Mouse (Mus musculus): ENCODE measurements around the gene Opcml.

Gene Opcml

GRCm38 (mm10) chr9:28157092-28157491 lies 366.5 kb downstream of the Opcml start:
- DNase-seq (ENCODE audit: low spot score in 2 of 2), result no peak

GRCm38 (mm10) chr9:28160953-28161352 lies 370.4 kb downstream of the Opcml start:
- DNase-seq (ENCODE audit: low spot score in 2 of 2), result no peak

- no peak for DNase-seq (ENCODE audit: low spot score in 2 of 2)
Observed at GRCm38 (mm10) chr9:28163946-28164345, 373.4 kb downstream of the Opcml start.

GRCm38 (mm10) chr9:28171890-28172289 lies 381.3 kb downstream of the Opcml start:
- DNase-seq (ENCODE audit: low spot score in 2 of 2), result peak in 1 of 2 experiments; percentile 47

GRCm38 (mm10) chr9:28177052-28177451 lies 386.5 kb downstream of the Opcml start:
- DNase-seq (ENCODE audit: low spot score in 2 of 2), result no peak

- no peak for DNase-seq (ENCODE audit: low spot score in 2 of 2)
Observed at GRCm38 (mm10) chr9:28178123-28178887, 387.7 kb downstream of the Opcml start.

GRCm38 (mm10) chr9:28181916-28182315 lies 391.3 kb downstream of the Opcml start:
- DNase-seq (ENCODE audit: low spot score in 2 of 2), result no peak

- DNase-seq (ENCODE audit: low spot score in 2 of 2), result no peak
Observed at GRCm38 (mm10) chr9:28190226-28190625, 399.7 kb downstream of the Opcml start.

GRCm38 (mm10) chr9:28190751-28191150 lies 400.2 kb downstream of the Opcml start:
- no peak for DNase-seq (ENCODE audit: low spot score in 2 of 2)

- no peak for DNase-seq (ENCODE audit: low spot score in 2 of 2)
Observed at GRCm38 (mm10) chr9:28196550-28196949, 406.0 kb downstream of the Opcml start.

GRCm38 (mm10) chr9:28197061-28197460 lies 406.5 kb downstream of the Opcml start:
- DNase-seq (ENCODE audit: low spot score in 2 of 2), result no peak

- DNase-seq (ENCODE audit: low spot score in 2 of 2), result peak; percentile 21 to 60
Observed at GRCm38 (mm10) chr9:28197631-28198030, 407.1 kb downstream of the Opcml start.

GRCm38 (mm10) chr9:28198106-28198694 lies 407.6 kb downstream of the Opcml start:
- DNase-seq (ENCODE audit: low spot score in 2 of 2), result no peak

- DNase-seq (ENCODE audit: low spot score in 2 of 2), result no peak
Observed at GRCm38 (mm10) chr9:28207441-28207840, 416.9 kb downstream of the Opcml start.

GRCm38 (mm10) chr9:28208696-28209095 lies 418.1 kb downstream of the Opcml start:
- no peak for DNase-seq (ENCODE audit: low spot score in 2 of 2)

- no peak for DNase-seq (ENCODE audit: low spot score in 2 of 2)
Observed at GRCm38 (mm10) chr9:28211877-28212276, 421.3 kb downstream of the Opcml start.

- DNase-seq (ENCODE audit: low spot score in 2 of 2), result no peak
Observed at GRCm38 (mm10) chr9:28213893-28214292, 423.3 kb downstream of the Opcml start.

- no peak for DNase-seq (ENCODE audit: low spot score in 2 of 2)
Observed at GRCm38 (mm10) chr9:28218026-28218646, 427.6 kb downstream of the Opcml start.

- no peak for DNase-seq (ENCODE audit: low spot score in 2 of 2)
Observed at GRCm38 (mm10) chr9:28222726-28223125, 432.2 kb downstream of the Opcml start.

- no peak for DNase-seq (ENCODE audit: low spot score in 2 of 2)
Observed at GRCm38 (mm10) chr9:28225824-28226569, 435.4 kb downstream of the Opcml start.

GRCm38 (mm10) chr9:28226570-28226951 lies 436.0 kb downstream of the Opcml start:
- no peak for DNase-seq (ENCODE audit: low spot score in 2 of 2)

- DNase-seq (ENCODE audit: low spot score in 2 of 2), result no peak
Observed at GRCm38 (mm10) chr9:28238450-28238849, 447.9 kb downstream of the Opcml start.
